Mouse (Mus musculus) lung, postnatal 0 days (tissue): ENCODE data around the gene Stpg3.

Experiments
- CTCF ChIP-seq: IDR thresholded peaks from 2 replicates; pipeline ENCODE4 v1.5.1; 2016; ENCODE audit warnings: antibody characterized with exemption, mild to moderate bottlenecking
- EP300 ChIP-seq: IDR thresholded peaks from 2 replicates; pipeline ENCODE4 v1.6.1; 2016; ENCODE audit warnings: antibody characterized with exemption, mild to moderate bottlenecking, control low read depth

- TF ChIP-seq CTCF (no peak), EP300 (no peak)
Measured at GRCm38 (mm10) chr2:25244144-25244543, 29.7 kb upstream of the Stpg3 start.
